Mouse (Mus musculus) CD4-positive, CD25-positive, alpha-beta regulatory T cell, adult 4 months (primary cell): ENCODE measurements around the gene Ndc1. TPM values are rescaled to one million over a fixed set of nuclear protein-coding genes. Genes with fewer than 3 reads are reported as not detected.
"Not testable (repeated sequence)": the region's sequence is repeated elsewhere in the genome, so short reads cannot be mapped to it uniquely, and the experiment has no call there.

ENCODE experiments used
- ATAC-seq: one replicate; pipeline ENCODE4 v1.8.0; 2017
- polyA plus RNA-seq, 2 experiments: library from polyadenylated mRNA; unstranded; fragments of 100-300 nt; shearing (Covaris generic); gene quantifications; one replicate each; pipeline ENCODE4 v1.2.1; 2017

Ndc1 gene
- polyA plus RNA-seq, 2 experiments from 2014 or later, result 3.8 to 5.3 TPM

DNA sequence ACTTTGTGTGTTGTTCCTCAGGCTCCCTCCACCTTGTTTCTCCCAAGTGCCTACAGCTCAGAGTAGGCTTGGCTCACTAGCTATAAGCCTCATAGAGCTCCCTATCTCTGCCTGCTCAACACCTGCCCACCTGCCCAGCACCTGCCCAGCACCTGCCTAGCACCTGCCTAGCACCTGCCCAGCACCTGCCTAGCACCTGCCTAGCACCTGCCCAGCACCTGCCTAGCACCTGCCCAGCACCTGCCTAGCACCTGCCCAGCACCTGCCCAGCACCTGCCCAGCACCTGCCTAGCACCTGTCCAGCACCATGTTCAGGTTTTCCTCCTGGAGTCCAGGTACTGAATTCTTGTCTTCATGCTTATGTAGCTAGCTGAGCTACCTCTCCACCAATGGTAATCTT lies 1.2 kb upstream of the Ndc1 start:
- ATAC-seq, result not testable (repeated sequence)

DNA sequence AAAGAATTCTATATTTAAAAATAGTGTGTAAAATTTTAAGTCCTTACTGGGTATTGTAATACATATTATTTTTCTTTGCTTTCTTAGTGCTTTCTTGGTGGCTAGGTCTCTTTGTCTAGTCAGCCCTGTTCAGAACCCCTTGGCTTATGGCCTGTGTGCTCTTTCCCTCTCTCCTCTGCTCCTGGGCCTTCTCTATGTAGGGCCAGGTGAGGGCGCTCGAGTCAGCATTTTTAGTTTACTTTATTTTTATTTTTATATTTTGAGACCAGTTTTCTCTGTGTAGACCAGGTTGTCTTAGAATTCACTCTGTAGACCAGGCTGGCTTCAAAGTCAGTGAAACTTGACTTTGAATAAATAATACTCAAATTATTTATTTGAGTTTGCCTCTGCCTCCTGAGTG lies 4.7 kb downstream of the Ndc1 start:
- no peak for ATAC-seq

DNA sequence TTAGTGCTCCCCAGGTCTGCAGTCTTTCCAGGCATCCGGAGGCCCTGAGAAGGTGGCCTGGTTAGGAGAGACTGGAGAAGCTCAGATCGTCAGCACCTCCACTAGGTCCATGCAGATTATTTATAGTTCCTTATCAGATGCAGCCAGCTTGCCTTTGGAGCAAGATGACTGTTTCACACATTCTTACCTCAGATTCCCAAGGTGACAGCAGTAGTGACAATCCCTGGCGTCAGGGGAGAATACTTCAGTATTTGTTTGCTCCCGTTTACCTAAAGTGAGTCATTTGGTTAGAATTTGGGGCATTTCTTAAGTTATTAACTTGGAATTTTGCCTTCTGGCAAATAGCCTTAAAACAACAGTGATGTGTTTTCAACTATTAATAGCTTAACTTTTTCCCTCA lies 7.1 kb downstream of the Ndc1 start:
- no peak for ATAC-seq

GRCm38 (mm10) chr4:107378954-107379353 lies 11.4 kb downstream of the Ndc1 start:
- no peak for ATAC-seq

- no peak for ATAC-seq
Measured at GRCm38 (mm10) chr4:107380871-107381270, 13.3 kb downstream of the Ndc1 start.

GRCm38 (mm10) chr4:107387038-107387437 lies 19.5 kb downstream of the Ndc1 start:
- no peak for ATAC-seq

DNA sequence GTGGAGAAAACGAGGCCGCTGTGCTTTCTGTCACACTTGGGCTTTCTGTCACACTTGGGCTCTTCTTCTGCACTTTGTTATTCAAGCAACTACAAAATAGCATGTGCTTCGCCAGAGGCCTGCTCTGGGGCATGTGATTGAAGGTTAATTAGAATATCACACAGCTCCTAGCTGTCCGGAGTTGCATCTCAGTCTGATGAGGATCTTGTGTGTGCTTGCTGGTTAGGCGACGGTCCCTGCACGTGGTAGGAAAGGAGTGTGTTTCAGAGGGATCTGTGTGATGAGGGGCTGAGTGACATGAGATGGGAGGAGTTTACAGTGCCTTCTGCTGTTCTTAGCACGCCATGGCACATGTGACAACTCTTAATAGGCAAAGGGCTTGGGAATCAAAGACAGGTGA lies 19.9 kb downstream of the Ndc1 start:
- no peak for ATAC-seq

DNA sequence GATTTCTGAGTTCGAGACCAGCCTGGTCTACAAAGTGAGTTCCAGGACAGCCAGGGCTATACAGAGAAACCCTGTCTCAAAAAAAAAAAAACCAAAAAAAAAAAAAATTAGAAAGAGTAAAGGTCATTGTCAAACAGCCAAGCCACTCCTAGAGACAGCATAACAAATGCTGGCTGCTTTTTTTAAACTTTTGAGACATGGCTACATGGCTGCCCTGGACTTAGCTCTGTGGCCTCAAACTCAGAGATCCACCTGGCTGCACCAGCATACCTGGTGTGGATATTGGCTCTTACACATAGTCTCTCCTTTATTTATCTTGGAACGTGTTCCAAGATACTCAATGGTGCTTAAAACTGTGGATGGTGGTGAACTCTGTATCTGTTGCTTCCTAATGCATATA lies 20.7 kb downstream of the Ndc1 start:
- ATAC-seq, result no peak

DNA sequence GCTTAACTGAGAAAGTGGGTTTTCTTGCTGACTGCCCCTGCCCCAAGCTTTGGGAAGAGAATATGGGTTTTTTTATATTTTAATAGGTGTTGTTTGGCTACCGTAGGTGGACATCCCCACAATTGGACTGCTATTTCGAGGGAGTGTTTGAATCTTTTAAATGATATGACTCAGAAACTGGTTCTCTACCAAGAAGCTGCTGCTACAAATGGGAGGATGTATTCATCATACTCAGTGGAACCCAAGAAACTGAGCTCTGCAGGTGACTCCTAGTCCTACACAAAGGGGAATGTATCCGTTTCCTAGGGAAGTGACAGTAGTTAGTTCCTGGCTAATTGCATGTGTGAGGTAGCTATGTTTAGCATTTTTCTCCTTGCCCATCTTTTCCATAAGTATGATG lies 21.8 kb downstream of the Ndc1 start:
- no peak for ATAC-seq

DNA sequence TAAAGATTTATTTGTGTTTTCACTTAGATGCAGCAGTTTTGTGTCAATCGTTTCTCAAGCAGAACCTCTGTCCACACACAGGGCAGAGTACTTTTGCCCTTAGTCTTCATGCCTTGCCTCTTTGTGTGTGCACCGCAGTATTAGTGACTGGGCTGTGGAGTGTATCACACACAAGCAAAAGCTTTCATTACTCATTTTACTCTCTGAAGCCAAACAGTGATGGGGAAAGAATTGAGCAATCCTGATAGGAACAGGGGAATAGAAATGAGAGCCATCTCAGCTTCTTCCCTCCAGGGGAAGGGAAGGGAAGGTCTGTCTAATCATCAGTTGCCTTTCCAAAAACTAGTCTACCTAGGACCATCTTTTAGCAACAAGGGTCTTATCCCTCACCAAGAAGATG lies 26.2 kb downstream of the Ndc1 start:
- no peak for ATAC-seq

GRCm38 (mm10) chr4:107420202-107420601 lies 52.6 kb downstream of the Ndc1 start:
- ATAC-seq, result no peak

DNA sequence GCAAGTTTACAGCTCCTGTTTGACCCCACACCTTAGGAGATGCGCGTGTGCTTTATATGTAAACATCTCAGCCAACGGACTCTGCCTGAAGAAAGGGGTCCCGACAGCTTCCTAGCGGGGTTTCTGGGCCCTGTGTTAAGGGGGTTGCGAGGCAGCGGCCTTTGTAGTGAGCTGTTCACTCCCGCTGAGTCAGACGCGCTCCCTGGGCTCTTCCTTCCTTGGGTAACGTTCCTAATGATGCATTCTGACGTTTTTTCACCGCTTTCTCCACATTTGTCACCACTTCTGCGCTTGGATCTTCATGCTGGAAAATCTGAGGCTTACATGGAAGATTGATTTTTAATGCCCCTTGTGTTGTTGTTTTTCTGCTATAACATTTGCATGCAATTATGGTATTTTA lies 54.1 kb downstream of the Ndc1 start:
- ATAC-seq, result no peak

DNA sequence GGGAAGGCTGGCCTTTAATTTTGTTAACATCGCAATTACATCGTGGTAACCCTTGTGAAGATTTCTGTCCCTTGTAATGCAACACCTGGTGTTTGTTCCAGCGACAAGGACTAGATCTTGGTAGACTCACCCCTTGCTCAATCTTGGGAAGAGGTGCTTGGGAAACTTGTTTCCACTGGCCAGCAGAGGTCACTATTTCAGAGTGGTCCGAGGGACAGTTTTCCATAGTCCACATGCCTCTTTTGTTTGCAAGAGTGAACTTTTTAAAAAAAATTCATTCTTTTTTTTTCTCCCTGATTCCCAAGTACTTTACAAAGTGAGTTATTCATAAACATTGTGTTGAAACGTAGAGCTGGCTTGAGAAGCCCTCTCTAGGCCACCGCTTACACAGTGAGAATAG lies 54.6 kb downstream of the Ndc1 start:
- ATAC-seq, result no peak

- no peak for ATAC-seq
Measured at GRCm38 (mm10) chr4:107425616-107426015, 58.0 kb downstream of the Ndc1 start.

- ATAC-seq, result no peak
Measured at GRCm38 (mm10) chr4:107426631-107427030, 59.0 kb downstream of the Ndc1 start.

GRCm38 (mm10) chr4:107432717-107433116 lies 65.1 kb downstream of the Ndc1 start:
- no peak for ATAC-seq

DNA sequence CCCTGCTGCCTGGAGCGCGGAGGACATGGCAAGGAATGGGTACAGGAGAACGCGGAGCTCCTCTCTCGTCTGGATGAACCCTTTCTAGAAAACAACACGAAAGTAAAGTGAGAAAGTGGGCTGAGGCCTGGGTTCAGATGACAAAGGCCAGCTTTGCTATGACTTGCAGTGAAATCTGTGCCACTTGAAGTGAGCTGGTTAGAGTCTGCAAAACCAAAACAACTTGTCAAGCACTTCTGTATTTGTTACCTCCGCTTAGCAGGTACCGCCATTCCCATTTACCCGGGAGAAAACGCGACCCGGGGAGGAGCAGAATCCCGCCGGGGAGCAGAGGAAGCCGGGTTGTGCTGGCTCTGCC lies 66.4 kb downstream of the Ndc1 start:
- no peak for ATAC-seq

- ATAC-seq, result no peak
Measured at GRCm38 (mm10) chr4:107434356-107435237, 67.0 kb downstream of the Ndc1 start, which contains the start of gene Glis1. Gene Glis1 (plus strand): TSS chr4:107434591.

DNA sequence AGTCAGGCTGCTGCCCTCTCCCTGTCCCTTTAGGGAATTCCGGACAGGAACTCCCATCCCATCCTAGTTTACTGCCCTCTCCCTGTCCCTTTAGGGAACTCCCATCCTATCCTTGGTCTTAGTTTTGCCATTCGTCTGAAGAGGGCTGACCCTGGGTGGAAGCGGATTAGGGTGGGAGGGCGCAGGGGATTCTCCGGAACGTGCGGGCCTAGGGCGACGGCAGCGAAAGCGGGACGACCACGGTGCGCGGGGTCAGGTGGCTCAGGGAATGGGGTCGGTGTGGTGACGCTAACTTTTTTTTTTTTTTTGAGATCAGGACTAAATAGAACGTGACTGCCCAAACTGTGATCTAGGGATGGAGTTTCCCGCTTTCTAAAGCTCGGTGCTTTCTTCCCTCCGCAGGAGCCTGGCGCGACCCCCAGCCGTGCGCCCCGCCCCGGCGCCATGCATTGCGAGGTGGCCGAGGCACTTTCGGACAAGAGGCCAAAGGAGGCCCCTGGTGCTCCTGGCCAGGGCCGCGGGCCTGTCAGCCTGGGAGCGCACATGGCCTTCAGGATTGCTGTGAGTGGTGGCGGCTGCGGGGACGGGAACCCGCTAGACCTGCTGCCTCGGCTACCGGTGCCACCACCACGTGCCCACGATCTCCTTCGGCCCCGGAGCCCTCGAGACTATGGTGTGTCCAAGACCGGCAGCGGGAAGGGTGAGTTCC lies 67.8 kb downstream of the Ndc1 start:
- no peak for ATAC-seq

GRCm38 (mm10) chr4:107436476-107436875 lies 68.9 kb downstream of the Ndc1 start:
- ATAC-seq, result no peak

DNA sequence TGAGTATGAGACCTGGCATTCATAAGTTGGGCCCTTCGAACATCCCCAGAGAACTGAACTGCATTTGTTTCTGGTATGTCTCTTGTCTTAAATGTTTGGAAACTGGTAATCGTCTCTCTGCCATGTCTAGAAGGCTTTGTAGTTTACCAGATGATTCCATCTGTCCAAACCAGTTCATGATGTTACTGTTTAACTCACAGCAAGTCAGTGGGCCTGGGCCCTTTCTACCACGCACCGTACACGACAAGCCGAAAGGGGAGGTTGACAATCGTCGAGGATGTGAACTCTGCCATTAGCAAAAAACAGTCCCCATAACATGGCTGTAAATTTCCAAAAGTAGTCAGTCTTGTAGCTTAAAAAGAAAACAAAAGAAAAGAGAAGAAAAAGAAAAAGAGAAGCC lies 71.2 kb downstream of the Ndc1 start:
- ATAC-seq, result no peak

DNA sequence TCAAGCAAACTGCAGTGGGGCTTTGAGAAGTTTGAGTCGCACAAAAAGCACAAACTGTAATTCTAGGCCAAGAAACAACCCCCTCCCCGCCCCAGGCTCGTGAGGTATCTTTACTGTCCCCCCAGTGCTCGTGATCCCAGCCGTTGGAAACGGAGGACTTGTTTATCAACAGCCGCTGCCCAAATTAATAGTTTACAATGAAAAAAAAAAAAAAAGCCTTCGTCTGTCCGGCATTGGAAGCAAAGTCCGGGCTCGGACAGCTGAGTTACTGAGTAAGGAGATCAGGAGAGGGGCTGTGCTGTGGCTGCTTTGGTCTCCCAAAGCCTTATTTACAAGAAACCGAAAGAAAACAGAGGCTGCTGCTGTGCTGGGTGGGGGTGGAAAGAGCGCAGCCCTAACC lies 72.7 kb downstream of the Ndc1 start:
- no peak for ATAC-seq

DNA sequence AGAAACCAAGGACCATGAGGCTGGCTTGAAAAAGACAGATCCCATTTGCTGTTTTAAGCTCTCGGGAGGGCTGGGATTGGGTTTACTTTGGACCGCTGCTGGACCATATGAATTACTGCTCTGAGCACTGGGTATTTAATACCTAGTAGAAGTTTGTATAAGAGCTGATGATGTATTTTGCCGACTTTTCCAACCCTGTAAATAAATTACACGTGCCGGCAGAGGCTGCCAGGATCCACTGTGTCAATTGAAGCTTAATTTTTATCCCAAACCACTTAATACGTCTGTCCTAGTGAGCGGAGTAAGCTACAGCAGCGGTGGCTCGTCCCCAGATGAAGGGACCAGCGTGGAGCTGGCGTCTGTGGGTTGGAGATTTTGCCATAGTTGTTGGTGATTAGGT lies 74.7 kb downstream of the Ndc1 start:
- no peak for ATAC-seq

GRCm38 (mm10) chr4:107442891-107443483 lies 75.4 kb downstream of the Ndc1 start:
- ATAC-seq, result no peak
